Mouse (Mus musculus) stomach, embryonic 16.5 days (tissue): ENCODE results near the gene Gsdma2. TPM values are rescaled to one million over a fixed set of nuclear protein-coding genes. Genes with fewer than 3 reads are reported as not detected.
"Not testable (repeated sequence)": the region's sequence is repeated elsewhere in the genome, so short reads cannot be mapped to it uniquely, and the experiment has no call there.

ENCODE experiments used
- ATAC-seq: fragments of 200-750 bp; cut with Nextera tagmentation; 2 replicates; pipeline ENCODE4 v1.8.0; 2017; ENCODE audit warnings: moderate number of reproducible peaks, moderate TSS enrichment; ENCODE audit not compliant: insufficient read depth, low FRiP score
- H3K27ac ChIP-seq: fragments of 300-500 bp; sonication (generic); 2 replicates; pipeline ENCODE4 v1.5.1; 2014; ENCODE audit warnings: low read length
- H3K27me3 ChIP-seq: fragments of 300-500 bp; sonication (generic); 2 replicates; pipeline ENCODE4 v1.6.1; 2014; ENCODE audit warnings: low read length, control low read depth, mixed read lengths; ENCODE audit not compliant: control insufficient read depth, insufficient read depth
- H3K36me3 ChIP-seq: fragments of 300-500 bp; sonication (generic); 2 replicates; pipeline ENCODE4 v1.6.1; 2014; ENCODE audit warnings: low read length; ENCODE audit not compliant: control insufficient read depth, insufficient read depth
- H3K4me1 ChIP-seq: fragments of 300-500 bp; sonication (generic); 2 replicates; pipeline ENCODE4 v1.6.1; 2014; ENCODE audit warnings: low read length, control low read depth, mixed read lengths; ENCODE audit not compliant: control insufficient read depth, insufficient read depth
- H3K4me2 ChIP-seq: fragments of 300-500 bp; sonication (generic); 2 replicates; pipeline ENCODE4 v1.6.1; 2014; ENCODE audit warnings: low read depth, low read length, mixed read lengths
- H3K4me3 ChIP-seq: fragments of 300-500 bp; sonication (generic); replicated peaks from 2 replicates; pipeline ENCODE4 v1.5.1; 2014; ENCODE audit warnings: mild to moderate bottlenecking, low read length
- H3K9ac ChIP-seq: fragments of 300-500 bp; sonication (generic); 2 replicates; pipeline ENCODE4 v1.6.1; 2014; ENCODE audit warnings: low read length
- H3K9me3 ChIP-seq: fragments of 300-500 bp; sonication (generic); replicated peaks from 2 replicates; pipeline ENCODE4 v1.6.1; 2016; ENCODE audit warnings: low read length, control low read depth; ENCODE audit not compliant: control insufficient read depth
- WGBS: fragments of 180-500 bp; shearing (Covaris S2); extraction: QIAGEN DNeasy Blood & Tissue Kit; methylation state at CpG from one replicate; pipeline ENCODE4 v1.1.7; 2014; 5-methylcytosine and 5-hydroxymethylcytosine counted together
- polyA plus RNA-seq: library from polyadenylated mRNA; unstranded; fragments of >200 nt; fragmentation: Nextera tagmentation; extraction: Ambion mirVana; gene quantifications from 2 replicates; pipeline ENCODE4 v1.2.1, GENCODE M21; 2015

Gene Gsdma2
- polyA plus RNA-seq = 0.45 and 0.87 TPM in 2 replicates

- Histone ChIP-seq H3K4me3 (no peak within 1 kb of the TSS), H3K9ac (no peak within 1 kb of the TSS), H3K4me1 (no peaks in the 10 kb centered on the region), H3K4me2 (no peak within 1 kb of the TSS), H3K9me3 (no peaks in the 10 kb centered on the region; the same call in 1 of the 2 replicates), H3K27ac (no peak within 1 kb of the TSS), H3K27me3 (no peaks in the 10 kb centered on the region), H3K36me3 (no peaks in the 10 kb centered on the region)
- ATAC-seq = no peak
- 51% methylated on average over 2 of the region's 2 CpGs for WGBS
Observed at GRCm38 (mm10) chr11:98646459-98646858, at the start of gene Gsdma2. Gsdma2 (plus strand) TSS chr11:98646759.

GRCm38 (mm10) chr11:98597363-98597762, 49.2 kb upstream of the Gsdma2 start:
- no peak for ATAC-seq
- Histone ChIP-seq H3K4me3 (no peak overlapping the region), H3K4me2 (no peak overlapping the region), H3K9me3 (no peaks in the 10 kb centered on the region), H3K27ac (no peak overlapping the region), H3K36me3 (no peaks in the 10 kb centered on the region), H3K9ac (no peak overlapping the region), H3K4me1 (peaks cover 2% of the 10 kb centered on the region; the same call in 1 of the 2 replicates), H3K27me3 (peaks cover 8% of the 10 kb centered on the region; the same call in 1 of the 2 replicates)
- WGBS = 40% methylated on average over 6 of the region's 6 CpGs

- Histone ChIP-seq H3K36me3 (no peaks in the 10 kb centered on the region), H3K4me3 (no peak within 1 kb of the TSS), H3K4me2 (no peak within 1 kb of the TSS), H3K4me1 (peaks cover 3% of the 10 kb centered on the region; the same call in 1 of the 2 replicates), H3K9ac (no peak within 1 kb of the TSS), H3K9me3 (no peaks in the 10 kb centered on the region), H3K27me3 (peaks cover 8% of the 10 kb centered on the region; the same call in 1 of the 2 replicates), H3K27ac (no peak within 1 kb of the TSS)
- no peak for ATAC-seq
- WGBS = 69% methylated on average over 8 of the region's 8 CpGs
Observed at GRCm38 (mm10) chr11:98597991-98598390, 48.6 kb upstream of the Gsdma2 start, which contains the start of gene Lrrc3c. Lrrc3c (plus strand) TSS chr11:98598291.

- Histone ChIP-seq H3K9ac (no peak overlapping the region), H3K4me3 (no peak overlapping the region), H3K27ac (no peak overlapping the region), H3K4me2 (no peak overlapping the region), H3K36me3 (no peaks in the 10 kb centered on the region), H3K4me1 (peaks cover 3% of the 10 kb centered on the region; the same call in 1 of the 2 replicates), H3K9me3 (no peaks in the 10 kb centered on the region), H3K27me3 (peaks cover 8% of the 10 kb centered on the region; the same call in 1 of the 2 replicates)
- WGBS = 54% methylated on average over 18 of the region's 18 CpGs
- no peak for ATAC-seq
Observed at GRCm38 (mm10) chr11:98598851-98599290, 47.7 kb upstream of the Gsdma2 start.

- Histone ChIP-seq H3K9ac (no peak overlapping the region), H3K9me3 (no peaks in the 10 kb centered on the region), H3K27me3 (peaks cover 8% of the 10 kb centered on the region; the same call in 1 of the 2 replicates), H3K4me2 (no peak overlapping the region), H3K36me3 (no peaks in the 10 kb centered on the region), H3K27ac (no peak overlapping the region), H3K4me3 (no peak overlapping the region), H3K4me1 (peaks cover 3% of the 10 kb centered on the region; the same call in 1 of the 2 replicates)
- no peak for ATAC-seq
- 30% methylated on average over 18 of the region's 18 CpGs for WGBS
Observed at GRCm38 (mm10) chr11:98599291-98599690, 47.3 kb upstream of the Gsdma2 start.

- H3K4me3 ChIP-seq = peak overlapping the region; percentile 41
- no peaks in the 10 kb centered on the region for H3K9me3 ChIP-seq
- H3K4me2 ChIP-seq = peak overlapping the region; percentile 61
- H3K27me3 ChIP-seq = peaks cover 8% of the 10 kb centered on the region; the same call in 1 of the 2 replicates
- peak; percentile 61; the same call in 1 of the 2 replicates for ATAC-seq
- H3K36me3 ChIP-seq = no peaks in the 10 kb centered on the region
- H3K27ac ChIP-seq = no peak overlapping the region
- whole genome bisulfite sequencing = 1% methylated on average over 20 of the region's 20 CpGs
- peak overlapping the region; percentile 43; the same call in 1 of the 2 replicates for H3K9ac ChIP-seq
- H3K4me1 ChIP-seq = peaks cover 3% of the 10 kb centered on the region; the same call in 1 of the 2 replicates
Observed at GRCm38 (mm10) chr11:98602090-98602690, 44.4 kb upstream of the Gsdma2 start.

GRCm38 (mm10) chr11:98603953-98604352, 42.6 kb upstream of the Gsdma2 start:
- H3K9ac ChIP-seq = no peak overlapping the region
- H3K4me1 ChIP-seq = peaks cover 3% of the 10 kb centered on the region; the same call in 1 of the 2 replicates
- 80% methylated on average over 2 of the region's 2 CpGs for WGBS
- H3K4me2 ChIP-seq = no peak overlapping the region
- H3K27ac ChIP-seq = no peak overlapping the region
- H3K27me3 ChIP-seq = peaks cover 4% of the 10 kb centered on the region; the same call in 1 of the 2 replicates
- H3K9me3 ChIP-seq = no peaks in the 10 kb centered on the region
- ATAC-seq = no peak
- H3K4me3 ChIP-seq = no peak overlapping the region
- H3K36me3 ChIP-seq = no peaks in the 10 kb centered on the region

GRCm38 (mm10) chr11:98604911-98605310, 41.6 kb upstream of the Gsdma2 start:
- 59% methylated on average over 6 of the region's 6 CpGs for WGBS
- H3K9ac ChIP-seq, H3K36me3 ChIP-seq, H3K4me2 ChIP-seq, H3K4me3 ChIP-seq, H3K4me1 ChIP-seq, ATAC-seq, H3K27me3 ChIP-seq, H3K27ac ChIP-seq, H3K9me3 ChIP-seq: not testable (repeated sequence)

- H3K9me3 ChIP-seq = no peaks in the 10 kb centered on the region
- 8% methylated on average over 3 of the region's 3 CpGs for WGBS
- ATAC-seq = no peak
Observed at GRCm38 (mm10) chr11:98606763-98607162, 39.8 kb upstream of the Gsdma2 start.

More at GRCm38 (mm10) chr11:98606763-98607162, 39.8 kb upstream of the Gsdma2 start:
- Histone ChIP-seq H3K4me1 (peaks cover 3% of the 10 kb centered on the region; the same call in 1 of the 2 replicates), H3K27ac (no peak overlapping the region), H3K4me3 (no peak overlapping the region), H3K4me2 (no peak overlapping the region), H3K36me3 (no peaks in the 10 kb centered on the region), H3K9ac (no peak overlapping the region), H3K27me3 (no peaks in the 10 kb centered on the region; the same call in 1 of the 2 replicates)
